Mouse (Mus musculus) mesoderm, embryonic 11.5 days (tissue): ENCODE data around the gene Sumo1.

Experiments used
- DNase-seq: peaks from one replicate; pipeline ENCODE4 v3.0.0-alpha.2; 2012; ENCODE audit warnings: low read depth, low spot score

Gene Sumo1

GRCm38 (mm10) chr1:59550996-59551395 lies 119.6 kb downstream of the Sumo1 start:
- no peak for DNase-seq

- no peak for DNase-seq
Observed at GRCm38 (mm10) chr1:59550227-59550626, 120.4 kb downstream of the Sumo1 start.

- DNase-seq = peak; percentile 44
Observed at GRCm38 (mm10) chr1:59549036-59549675, 121.5 kb downstream of the Sumo1 start.

- no peak for DNase-seq
Observed at GRCm38 (mm10) chr1:59548486-59548885, 122.1 kb downstream of the Sumo1 start.

- no peak for DNase-seq
Observed at GRCm38 (mm10) chr1:59543911-59544310, 126.7 kb downstream of the Sumo1 start.

GRCm38 (mm10) chr1:59542231-59542630 lies 128.4 kb downstream of the Sumo1 start:
- DNase-seq = no peak

- no peak for DNase-seq
Observed at GRCm38 (mm10) chr1:59541271-59542020, 129.2 kb downstream of the Sumo1 start.

- DNase-seq = no peak
Observed at GRCm38 (mm10) chr1:59540537-59541148, 130.0 kb downstream of the Sumo1 start.

GRCm38 (mm10) chr1:59538381-59538780 lies 132.3 kb downstream of the Sumo1 start:
- no peak for DNase-seq
